Mouse (Mus musculus) G1E (cell line): ENCODE measurements around the gene Acvr2b.

Source experiments
- CTCF ChIP-seq: IDR thresholded peaks from 2 replicates; pipeline ENCODE4 v1.5.1; 2012; ENCODE audit warnings: low read depth, low read length, inconsistent platforms, mixed read lengths
- GATA1 ChIP-seq: IDR thresholded peaks from 2 replicates; pipeline ENCODE4 v1.6.1; 2012; ENCODE audit warnings: borderline replicate concordance, low read length, inconsistent platforms, mixed read lengths
- TAL1 ChIP-seq: conservative IDR thresholded peaks from 2 replicates; pipeline ENCODE4 v1.6.1; 2012; ENCODE audit warnings: low read depth, low read length, inconsistent platforms, mixed read lengths

GRCm38 (mm10) chr9:119388956-119389355 is 13.0 kb upstream of the Acvr2b start:
- TF ChIP-seq CTCF (no peak), GATA1 (no peak), TAL1 (no peak)
